ENCODE assay signal across 13 mouse cellular contexts in the genomic region with DNA sequence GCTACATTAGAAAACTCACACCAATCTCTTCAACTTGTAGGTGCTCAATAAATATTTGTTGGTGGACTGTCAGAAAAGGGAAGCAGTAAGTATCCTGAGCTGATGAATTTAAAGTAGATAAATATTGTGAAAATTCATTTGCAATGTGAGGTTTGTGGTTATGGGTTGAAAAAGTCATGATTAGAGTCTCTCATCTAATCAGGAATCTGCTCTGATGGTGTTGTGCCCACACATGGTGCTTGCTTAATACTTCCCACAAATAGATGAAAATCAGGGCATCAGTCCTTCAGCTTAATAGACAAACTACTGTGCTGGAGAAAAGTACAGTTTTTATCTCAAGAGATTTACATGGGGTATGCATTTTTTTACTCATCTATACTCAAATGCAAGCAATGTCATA.
"Had no signal": no experiment of that assay in that cellular context is flagged by ENCODE, and none has a peak within 500 bp of the region (broad histone marks: within the 10 kb centered on the region; RNA-seq: fewer than 3 reads in every experiment).

No protein-coding gene starts in this region.

- DNase-seq: lung, adult 18-20 months; lung, embryonic 14.5 days; lung, postnatal 10 days; lung, postnatal 4 days; midbrain, embryonic 14.5 days; retina, postnatal 1 day; right cerebral cortex, adult 18-20 months; right cerebral cortex, postnatal 25 days; right cerebral cortex, postnatal 4 days; thymus, adult 18-20 months; thymus, postnatal 14 days; thymus, postnatal 36 days had no signal

- ATAC-seq: midbrain, embryonic 16.5 days had no signal
